Mouse (Mus musculus): ENCODE measurements around the gene Mgmt.

Mgmt gene

DNA sequence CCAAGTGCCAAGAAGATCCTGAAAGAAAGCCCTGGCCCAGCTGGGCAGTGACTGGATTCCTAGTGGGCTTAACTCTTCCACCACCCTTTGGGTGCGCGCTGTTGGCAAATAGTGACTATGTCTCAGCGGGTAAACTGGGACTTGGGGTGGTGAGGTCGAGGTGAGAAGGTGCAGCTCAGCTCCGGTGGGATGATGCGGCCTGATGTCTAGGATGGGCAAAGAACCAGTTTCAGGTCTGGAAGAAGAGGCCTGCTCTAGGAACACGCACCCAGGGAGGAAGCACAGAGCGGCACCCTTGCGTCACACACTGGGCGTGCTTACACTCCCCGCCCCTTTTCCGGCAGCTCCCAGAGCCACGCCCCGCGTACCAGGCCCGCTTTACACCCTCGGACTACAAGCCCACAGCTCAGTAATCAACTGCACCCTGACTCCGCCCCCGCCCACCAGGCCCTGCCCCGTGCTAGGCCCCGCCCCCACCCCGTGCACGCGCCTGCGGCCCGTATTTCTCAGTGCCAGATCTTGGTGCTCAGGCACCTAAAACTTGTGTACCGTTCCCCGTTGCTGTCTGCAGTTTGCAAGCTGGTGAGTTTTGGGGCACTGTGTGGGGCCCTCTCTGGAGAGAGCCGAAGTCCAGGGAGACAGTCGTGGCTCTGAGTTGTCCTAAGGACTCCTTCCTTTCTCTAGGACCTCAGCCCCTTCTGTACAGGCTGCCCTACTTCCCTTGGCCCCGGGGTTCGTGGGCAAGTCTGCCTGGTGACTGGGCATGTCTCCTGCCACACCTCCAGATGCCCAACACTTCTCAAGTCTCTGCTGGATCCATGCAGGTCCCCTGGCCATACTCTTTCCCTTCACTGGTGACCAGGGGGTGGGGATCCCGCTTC, at the start of gene Mgmt:
Gene Mgmt, plus strand, starts transcription at position 509 of the 881 bp plus-strand sequence.
- peak; percentile 95 to 98 for DNase-seq

DNA sequence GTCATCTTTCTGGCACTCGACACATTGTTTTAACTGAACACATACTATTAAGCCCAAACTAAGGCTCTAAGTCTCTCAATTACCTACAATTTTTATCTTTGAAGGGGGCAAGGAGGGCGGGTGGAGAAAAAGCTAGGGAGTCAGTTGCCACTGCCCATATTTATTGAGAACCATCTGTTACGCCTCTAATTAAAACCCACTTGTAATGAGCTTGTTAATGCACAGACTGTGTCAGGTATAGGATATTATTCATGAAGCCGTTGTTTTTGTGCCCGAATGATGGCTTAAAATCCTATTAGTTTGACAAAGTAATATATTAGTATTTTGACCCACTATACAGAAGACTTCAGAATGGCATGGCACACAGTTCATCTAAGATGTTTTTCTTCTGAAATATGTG, 49.6 kb upstream of the Mgmt start:
- DNase-seq = no peak

DNA sequence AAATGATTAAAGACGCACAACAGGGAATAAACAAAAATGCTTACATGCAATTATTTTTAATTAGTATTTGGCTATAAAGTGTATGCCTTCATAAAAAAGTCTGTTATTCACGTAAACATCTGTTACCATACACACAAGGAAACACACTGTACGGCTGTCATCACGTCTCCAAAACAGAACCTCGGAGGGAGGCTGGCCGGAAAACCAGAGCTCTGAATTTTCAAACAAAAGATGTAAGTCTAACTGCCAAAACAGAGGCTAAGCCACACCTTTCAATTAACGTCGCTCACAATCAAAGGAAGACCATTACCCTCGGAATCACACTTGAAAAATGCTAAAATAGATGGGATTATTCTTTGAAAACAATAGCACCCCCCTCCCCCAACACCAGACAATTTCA, 49.1 kb upstream of the Mgmt start:
- no peak for DNase-seq

DNA sequence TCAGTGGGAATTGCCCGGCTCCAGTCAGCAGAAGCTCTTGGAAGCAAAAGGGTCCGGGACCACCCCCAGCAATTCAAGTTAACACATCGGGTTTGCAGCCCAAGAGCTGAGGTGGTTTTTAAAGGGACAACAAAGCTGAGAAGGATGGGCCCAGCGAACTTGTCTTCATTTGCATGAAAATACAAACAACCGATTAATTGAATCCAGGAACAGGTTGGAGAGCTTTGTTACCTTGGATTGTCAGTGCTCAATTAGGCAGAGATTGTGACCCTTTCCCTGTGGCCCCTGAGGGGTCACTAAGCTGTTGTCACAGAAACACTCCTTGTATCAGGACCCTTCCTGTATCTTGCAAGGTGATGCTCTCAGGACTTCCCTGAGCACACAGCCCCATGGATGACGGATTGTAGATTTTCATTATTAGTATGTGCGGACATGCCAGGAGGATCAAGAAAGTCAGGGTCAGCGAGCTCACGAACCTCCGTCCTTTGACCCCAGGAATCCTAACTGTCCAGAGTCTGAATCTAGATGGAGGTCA, 48.3 kb upstream of the Mgmt start:
- no peak for DNase-seq

DNA sequence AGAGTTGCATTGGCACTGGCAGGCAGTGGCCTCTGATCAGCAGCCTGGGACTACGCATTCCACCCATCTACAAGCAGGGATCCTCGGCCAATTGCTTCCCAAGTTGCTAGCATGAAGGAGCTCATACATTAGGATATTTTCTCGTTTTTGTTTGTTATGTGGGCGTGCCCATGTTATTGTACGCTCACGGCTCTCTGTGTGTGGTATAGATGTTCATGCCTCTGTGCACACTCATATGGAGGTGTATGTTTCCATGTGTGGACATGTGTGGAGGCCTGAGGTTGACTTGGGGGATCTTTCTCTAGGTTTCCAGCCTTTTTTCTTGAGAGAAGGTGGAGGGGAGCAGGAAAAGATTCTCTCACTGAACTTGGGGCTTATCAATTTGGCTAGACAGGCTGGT, 46.8 kb upstream of the Mgmt start:
- no peak for DNase-seq

DNA sequence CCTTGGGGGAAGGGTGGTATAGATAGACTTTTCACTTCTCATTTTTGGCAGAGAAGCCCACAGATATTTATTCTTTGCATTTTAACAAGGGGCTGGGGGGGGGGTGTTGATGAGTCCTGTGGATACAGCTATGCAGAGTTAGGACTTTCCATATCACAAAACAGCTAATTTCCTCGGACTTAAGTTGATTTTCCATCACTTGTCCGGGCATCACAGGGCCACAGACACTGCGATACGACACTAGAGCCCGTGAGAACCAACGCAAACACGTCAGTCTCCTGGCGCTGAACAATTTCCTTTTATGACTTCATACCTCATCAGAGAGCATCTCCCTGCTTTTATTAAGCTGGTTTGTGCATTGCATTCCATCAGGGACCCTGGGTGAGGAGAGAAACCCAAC, 45.7 kb upstream of the Mgmt start:
- DNase-seq = no peak

DNA sequence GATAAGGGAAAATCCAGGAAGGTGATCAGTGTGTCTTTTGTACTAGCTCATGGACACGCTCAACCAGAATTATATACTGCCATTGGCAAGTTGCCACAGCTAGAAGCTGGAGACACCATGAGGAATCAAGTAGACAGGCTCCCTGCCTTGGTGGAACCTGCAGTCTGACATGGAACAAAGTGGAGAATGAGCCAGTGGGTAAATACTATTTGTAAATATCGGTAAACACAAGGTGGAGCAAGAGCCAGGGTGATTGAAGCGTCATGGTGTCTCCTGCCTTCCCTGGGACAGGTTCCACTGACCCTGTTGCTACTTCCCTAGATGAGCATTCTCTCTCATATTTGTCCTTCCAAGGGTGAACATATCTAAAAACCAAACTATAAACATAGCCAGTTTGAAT, 44.6 kb upstream of the Mgmt start:
- DNase-seq = no peak

DNA sequence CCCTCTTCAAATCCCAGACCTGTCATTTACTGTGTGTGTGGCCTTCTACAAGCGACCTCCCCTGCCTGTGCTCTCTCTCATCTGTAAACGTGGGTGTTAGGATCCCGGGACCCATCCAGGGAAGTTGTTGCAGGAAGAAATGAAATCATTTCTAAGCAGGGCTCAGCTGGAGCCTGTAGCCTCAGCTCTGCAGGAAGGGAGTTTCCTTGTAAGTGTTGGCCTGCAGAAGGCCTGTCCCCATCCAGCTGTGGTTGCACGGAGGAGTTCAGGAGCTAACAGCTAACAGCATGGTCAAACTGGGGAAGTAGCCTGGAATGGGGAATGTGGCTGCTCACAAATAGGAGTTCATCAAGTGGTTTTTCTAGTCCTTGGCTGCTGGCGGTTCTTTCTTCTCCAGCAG, 44.1 kb upstream of the Mgmt start:
- DNase-seq = no peak

DNA sequence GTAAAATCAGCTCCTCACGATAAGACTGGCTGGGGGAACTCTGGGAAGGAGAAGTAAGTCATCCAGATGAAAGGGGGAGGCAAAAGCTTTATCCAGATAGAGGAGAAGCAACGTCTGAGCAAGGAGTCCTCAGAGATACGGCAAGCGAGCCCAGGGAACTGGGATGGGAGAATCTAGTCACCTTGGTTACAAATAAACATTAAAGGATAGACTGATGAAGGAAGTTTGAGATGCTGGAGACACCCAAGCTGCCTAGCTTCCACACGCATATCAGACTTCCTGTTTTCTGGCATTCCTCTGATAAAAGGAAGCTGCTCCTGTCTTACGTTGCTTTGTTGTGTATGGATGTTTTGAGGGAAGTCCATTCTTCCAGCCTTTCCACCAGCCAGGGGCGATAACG, 42.5 kb upstream of the Mgmt start:
- DNase-seq = no peak

DNA sequence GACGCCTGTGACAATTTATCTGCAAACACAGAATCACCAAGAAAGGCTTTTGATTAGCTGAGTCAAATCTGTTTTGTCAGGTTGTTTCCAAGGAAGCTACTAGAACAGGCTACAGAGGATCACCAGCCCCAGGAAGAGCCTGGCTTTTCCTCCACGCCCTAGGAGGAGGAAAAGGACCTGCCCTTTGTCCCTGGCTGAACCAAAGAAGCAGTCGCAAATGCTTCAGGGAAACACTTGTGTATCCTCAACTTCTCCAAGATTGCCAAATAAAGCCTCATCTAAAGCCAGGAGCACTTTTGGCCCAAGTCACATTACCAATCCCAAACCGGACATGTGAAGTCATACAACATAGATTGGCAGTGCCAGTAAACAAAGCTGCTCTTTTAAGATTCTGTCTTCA, 41.7 kb upstream of the Mgmt start:
- DNase-seq = no peak

DNA sequence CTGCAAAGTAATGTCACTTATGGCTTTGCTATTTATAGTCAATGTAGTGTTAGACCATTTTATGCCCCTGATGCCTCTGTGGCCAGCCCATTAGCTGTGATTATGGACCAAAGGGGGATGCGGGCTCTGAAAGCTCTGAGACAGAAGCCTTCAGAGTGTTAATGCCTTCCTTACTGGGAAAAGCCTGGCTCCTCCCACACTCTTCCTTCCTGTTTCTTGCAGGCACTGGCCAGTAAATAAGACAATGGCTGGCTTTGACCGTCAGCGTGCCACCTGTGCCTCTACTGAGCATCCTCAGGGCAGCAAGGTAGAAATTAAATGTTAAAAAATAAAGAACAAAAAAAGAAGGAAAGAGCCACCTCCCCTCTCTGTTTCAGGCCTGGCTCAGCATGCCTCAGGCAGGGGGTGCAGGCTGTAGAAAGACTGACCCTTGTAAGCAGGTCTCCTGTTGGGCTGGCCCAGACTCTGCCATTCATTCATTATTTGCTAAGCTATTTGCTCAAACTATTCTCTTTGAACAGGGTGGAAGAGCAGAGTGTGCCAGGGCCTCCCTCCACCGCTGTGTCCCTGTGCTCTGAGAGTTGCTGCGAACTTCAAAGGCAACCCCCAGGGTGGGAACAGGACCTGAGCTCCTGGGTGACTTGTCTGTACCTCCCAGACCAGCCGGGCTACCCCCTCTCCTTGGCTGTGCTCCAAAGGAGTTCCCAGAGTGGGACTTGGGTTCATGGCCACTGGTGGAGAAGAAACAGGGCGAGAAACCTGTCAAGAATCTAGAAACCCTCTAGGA, 29.5 kb upstream of the Mgmt start:
- DNase-seq = no peak

DNA sequence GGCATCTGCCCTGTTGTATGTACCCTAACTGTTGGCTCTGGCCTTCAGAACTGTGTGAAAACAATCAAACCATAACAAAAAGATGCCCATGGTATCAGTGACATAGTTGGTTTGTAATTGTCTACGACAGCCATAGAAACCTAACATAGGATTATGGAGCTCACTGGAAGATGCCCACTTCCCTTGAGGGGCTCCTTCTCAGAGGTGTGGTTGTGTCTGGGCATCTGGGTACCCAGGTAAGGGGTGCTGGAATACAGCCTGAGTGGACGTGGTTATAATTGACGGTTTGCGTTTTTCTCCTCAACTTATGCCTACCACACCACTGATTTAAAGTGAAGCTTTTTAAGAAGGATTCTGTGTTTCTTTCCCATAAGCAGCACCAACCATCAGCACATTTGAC, 28.5 kb upstream of the Mgmt start:
- DNase-seq = no peak

DNA sequence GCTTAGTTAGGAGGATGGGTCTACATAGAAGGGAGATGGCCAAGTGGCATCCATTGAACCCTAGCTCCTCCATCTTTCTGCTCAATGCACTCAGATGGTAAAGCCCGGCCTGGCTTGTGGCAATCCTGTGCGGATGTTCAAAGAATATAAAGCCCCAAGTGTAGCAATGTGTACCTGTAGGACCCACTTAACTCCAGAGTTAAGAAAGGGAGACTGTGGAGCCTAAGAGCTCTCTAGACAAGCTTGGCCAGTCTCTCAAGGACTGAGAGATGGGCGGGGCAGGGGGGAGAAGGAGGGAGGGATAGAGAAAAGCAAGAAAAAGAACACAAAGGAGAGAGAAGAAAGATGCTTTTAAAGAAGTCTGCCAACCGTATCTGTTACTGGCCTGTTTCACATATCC, 27.9 kb upstream of the Mgmt start:
- no peak for DNase-seq

DNA sequence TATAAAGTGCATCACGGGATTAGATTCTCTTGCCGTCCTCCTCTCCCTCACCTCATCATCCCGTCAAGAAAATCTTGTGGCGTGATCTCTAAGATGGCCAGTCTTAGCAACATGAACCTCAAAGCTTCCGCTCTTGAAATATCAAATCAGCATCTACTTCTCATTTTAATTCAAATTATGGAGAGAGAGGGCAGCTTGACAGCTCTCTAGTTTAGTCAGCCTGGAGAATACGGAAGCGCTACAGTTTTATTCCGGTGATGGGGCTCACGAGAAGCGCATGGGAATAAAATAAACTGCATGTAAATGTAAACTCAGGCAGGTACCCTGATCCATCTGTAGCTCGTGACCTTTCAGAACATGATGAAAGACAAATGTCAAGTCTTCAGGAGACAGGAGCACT, 22.9 kb upstream of the Mgmt start:
- DNase-seq = no peak

DNA sequence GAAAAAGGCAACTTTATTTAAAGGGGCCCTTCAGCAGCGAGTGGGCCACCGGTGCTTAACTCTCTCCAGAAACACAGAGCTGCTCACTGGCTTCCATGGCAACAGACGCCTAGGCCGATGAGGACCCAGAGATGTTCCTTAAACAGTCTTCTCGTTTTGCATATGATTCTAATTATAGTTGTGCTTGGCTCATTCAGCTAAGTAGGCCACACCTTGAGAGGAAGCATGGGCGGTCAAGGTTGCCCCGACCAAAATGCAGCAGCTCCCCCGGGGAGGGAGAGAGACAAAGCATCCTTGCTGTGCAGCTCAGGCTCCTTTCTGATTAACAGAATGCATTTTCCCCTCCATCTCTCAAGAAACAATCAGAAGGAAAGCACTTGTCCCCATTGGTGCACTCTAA, 22.4 kb upstream of the Mgmt start:
- no peak for DNase-seq

DNA sequence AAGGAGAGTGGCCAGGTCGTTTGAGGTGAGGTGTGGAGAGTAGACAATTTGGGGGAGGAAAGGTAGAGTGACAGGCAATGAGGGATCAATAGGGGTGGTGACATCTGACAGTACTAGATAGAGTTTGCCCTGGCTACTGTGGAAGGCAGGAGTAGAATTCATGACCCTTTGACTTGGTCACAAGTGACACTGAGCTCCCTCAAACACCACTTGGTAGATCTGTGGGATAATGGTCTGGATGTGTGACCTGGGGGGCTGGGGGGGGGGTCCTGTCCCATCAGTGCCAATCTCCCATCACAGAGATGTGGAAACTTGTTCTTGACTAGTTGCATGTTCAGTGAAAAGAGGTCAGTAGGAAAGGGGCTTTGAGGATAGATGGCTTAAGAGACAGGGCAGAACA, 20.0 kb upstream of the Mgmt start:
- no peak for DNase-seq

DNA sequence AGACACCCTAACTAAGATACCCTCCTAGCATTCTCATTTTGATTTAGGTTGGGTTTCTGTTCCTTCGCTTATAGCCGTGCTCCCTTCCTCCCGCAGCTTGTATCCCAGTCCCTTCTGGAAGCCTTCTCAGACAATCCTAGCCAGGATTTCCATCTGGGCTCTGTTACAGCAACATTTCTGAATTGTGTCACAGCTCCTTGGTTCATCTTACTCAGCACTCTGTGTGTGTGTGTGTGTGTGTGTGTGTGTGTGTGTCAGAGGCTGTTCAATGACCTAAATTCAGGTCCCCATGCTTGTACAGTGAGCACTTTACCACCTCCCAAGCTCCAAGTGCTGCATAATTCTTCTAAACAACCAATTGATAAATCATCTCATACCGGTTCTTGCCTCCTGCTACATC, 14.0 kb upstream of the Mgmt start:
- no peak for DNase-seq

DNA sequence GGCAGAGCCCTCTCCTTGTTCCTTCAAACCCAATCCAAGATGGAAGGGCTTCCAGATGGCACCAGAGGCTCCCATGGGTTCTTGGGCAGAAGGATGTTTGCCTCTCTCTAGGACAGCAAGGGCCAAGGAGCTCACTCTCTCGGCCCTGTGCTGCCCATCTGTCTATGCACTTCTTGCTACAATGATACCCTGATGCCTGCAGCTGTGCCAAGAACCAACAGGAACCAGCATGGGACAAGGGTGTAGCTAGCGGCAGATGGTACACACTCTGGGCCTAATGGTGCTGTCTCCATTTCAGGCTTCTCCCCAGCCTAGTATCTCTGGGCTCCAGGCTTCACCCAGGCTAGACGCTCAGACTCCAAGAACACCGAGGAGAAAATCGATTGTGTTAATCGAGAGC, 6.3 kb upstream of the Mgmt start:
- no peak for DNase-seq

DNA sequence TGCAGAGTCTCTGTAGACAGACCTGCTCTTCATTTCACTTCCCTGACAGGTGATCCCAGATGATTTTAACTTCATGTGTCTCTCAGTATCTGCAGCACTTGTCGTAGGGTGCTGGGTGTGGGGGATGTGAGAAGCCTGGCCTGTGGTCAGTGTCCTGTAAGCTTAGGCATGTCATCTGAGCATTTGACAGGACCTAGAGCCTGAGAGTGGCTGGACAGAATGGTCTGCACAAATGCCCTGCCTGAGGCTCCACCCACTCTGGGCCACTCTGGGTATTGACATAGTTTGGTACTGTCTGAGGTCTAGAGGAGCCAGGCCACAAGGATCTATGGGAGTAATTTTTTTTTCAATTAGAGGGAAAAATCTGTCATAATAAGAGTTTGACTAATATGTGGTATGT, 942 bp downstream of the Mgmt start:
- DNase-seq = no peak

DNA sequence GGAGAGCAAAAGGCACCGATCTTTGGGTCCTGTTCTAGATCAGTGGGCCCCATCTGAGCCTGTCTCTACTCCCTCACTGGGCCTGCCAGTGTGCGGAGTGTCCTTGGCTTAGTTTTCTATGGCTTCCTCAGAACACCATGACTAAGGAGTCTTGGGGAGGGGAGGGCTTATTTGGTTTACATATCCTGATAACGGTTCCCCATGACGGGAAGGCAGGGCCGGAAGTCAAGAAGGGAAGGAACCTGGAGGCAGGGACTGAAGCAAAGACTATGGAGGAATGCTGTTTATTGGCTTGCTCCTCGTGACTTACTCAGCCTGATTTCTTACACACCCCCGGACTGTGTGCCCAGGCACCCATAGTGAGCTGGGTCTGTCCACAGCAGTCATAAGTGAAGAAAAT, 1.4 kb downstream of the Mgmt start:
- DNase-seq = no peak

DNA sequence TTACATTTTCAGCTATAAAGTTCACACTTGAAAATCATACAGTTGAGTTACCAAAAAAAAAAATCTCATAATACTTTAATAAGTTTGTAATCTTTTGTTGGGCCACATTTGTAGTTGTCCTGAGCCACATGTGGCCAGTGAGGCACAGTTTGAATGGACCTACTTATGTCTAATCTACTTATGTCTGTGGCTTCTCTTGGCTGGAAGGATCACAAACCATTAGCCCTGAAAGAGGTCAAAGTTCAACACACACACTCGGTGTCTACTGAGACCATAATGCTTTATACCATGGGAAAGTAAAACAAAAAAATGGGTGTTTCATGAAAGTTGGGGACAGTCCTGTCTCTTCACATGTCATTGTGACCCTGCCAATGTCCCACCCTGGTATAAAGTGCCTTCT, 3.1 kb downstream of the Mgmt start:
- DNase-seq = no peak

DNA sequence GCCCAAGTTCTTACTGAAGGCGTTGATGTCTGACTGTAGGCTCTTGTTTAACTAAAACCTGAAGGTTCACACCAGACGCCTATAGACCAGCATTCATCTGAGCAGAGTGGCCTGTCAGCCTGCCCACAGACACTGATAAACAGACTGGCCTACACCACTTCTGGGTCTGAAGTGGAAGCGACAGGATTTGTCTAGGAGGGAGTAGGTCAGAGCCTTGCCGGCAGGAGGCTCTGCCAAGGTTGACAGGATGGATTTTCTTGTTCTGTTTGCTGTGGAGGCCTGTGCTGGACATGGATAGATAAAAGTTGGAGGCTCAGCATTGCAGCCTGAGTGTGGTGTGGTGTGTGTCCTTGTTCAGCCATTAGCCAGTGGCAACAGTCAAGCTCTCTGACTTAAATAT, 3.6 kb downstream of the Mgmt start:
- no peak for DNase-seq

DNA sequence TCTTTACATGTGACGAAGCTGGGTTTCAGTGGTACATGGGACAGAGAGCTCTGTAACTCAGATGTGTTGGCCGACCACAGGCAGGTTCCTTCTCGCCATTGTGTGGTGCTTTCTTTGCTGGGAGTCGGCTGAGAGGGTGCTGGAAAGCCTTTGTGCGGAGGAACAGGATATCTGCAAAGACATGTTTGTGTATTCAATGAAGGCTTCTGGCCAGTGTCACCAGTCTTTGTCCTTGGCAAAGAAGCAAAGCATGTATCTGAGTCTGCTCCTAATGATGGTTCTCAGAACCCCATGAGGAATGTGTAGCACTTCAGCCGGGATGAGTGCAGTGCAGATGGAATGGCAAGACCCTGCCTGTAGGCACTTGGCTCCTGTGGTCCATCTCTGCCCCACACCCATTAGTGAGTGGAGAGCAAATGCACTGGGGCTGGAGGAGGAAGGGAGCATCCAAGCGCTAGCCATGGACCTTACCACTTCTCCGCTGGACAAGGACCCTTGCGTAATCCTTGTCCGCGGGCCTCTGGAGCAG, 14.3 kb downstream of the Mgmt start:
- DNase-seq = no peak

DNA sequence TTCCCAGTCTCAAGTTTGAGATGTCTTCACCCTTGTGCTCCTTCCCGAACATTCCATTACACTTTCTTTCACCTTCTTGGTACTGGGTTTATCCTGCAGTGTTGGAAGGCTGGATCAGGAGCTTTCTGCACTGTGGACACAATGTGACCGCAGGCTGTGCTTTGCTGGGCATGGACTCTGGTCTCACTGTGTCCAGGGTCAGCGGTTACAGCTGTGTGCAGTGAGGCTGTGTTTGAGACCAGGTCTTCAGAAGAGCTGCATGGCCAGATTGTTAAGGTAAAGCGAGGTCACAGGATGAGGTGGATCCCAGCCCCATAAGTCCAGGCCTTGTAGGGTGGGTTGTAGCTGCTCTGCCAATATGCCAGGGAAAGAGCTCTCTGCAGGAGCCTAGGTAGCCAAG, 18.5 kb downstream of the Mgmt start:
- no peak for DNase-seq

Data from thymus, postnatal 36 days (tissue).